Mouse (Mus musculus) megakaryocyte progenitor cell, adult 5-6 weeks (primary cell): Measurements from ENCODE around the gene Dnajb6. TPM values are rescaled to one million over a fixed set of nuclear protein-coding genes. Genes with fewer than 3 reads are reported as not detected.

Experiments used
- ATAC-seq: replicated peaks from 2 replicates; pipeline ENCODE4 v1.8.0; 2016; ENCODE audit warnings: mild to moderate bottlenecking, moderate TSS enrichment, inconsistent platforms; ENCODE audit not compliant: poor library complexity
- total RNA-seq, 2 experiments: library from RNA; stranded (forward) in 1 of 2; stranded (reverse) in 1 of 2; fragments of 157-497, 149-512 nt in 1 of 2; fragments of 200-1000 nt in 1 of 2; gene quantifications; 2 replicates each; pipeline versions ENCODE4 v1.2.3 to v1.2.4; 2015 to 2017

Gene Dnajb6
- total RNA-seq, 2 experiments from 2014 or later, result 139 to 144 TPM

- ATAC-seq, result peak; percentile 93
Observed at GRCm38 (mm10) chr5:29845038-29845437, 109.5 kb downstream of the Dnajb6 start.

- no peak for ATAC-seq
Observed at GRCm38 (mm10) chr5:29847494-29847893, 112.0 kb downstream of the Dnajb6 start.

GRCm38 (mm10) chr5:29848091-29848490, 112.6 kb downstream of the Dnajb6 start:
- no peak for ATAC-seq

GRCm38 (mm10) chr5:29852376-29852775, 116.9 kb downstream of the Dnajb6 start:
- no peak for ATAC-seq

- peak; percentile 58 for ATAC-seq
Observed at GRCm38 (mm10) chr5:29853035-29853434, 117.5 kb downstream of the Dnajb6 start.

GRCm38 (mm10) chr5:29854376-29854775, 118.9 kb downstream of the Dnajb6 start:
- peak; percentile 93 for ATAC-seq

GRCm38 (mm10) chr5:29854971-29855370, 119.5 kb downstream of the Dnajb6 start:
- no peak for ATAC-seq

GRCm38 (mm10) chr5:29861522-29861921, 126.0 kb downstream of the Dnajb6 start:
- ATAC-seq, result no peak

GRCm38 (mm10) chr5:29862388-29862787, 126.9 kb downstream of the Dnajb6 start:
- ATAC-seq, result no peak

GRCm38 (mm10) chr5:29864291-29864737, 128.8 kb downstream of the Dnajb6 start:
- ATAC-seq, result no peak

GRCm38 (mm10) chr5:29864994-29865393, 129.5 kb downstream of the Dnajb6 start:
- no peak for ATAC-seq

Other genes with a start within 250 kb of the Dnajb6 start
- gene Ube3c, start 166.4 kb upstream of the Dnajb6 start, total RNA-seq (2015), result 26.3 and 28.3 TPM in 2 replicates
- 27.2 and 33.3 TPM in 2 replicates for gene Ube3c, start 166.4 kb upstream of the Dnajb6 start, total RNA-seq (2017)
- 1.7 TPM in 1 of 2 replicates, not detected in the other for gene Gm5129, start 248 bp downstream of the Dnajb6 start, total RNA-seq (2015)
- not detected in 2 replicates for gene Gm5129, start 248 bp downstream of the Dnajb6 start, total RNA-seq (2017)